Mouse (Mus musculus) kidney, embryonic 16.5 days (tissue): ENCODE results near the gene Eif2ak4. TPM values are rescaled to one million over a fixed set of nuclear protein-coding genes. Genes with fewer than 3 reads are reported as not detected.

ENCODE experiments used
- ATAC-seq: fragments of 200-750 bp; cut with Nextera tagmentation; 2 replicates; pipeline ENCODE4 v1.8.0; 2017; ENCODE audit warnings: moderate TSS enrichment; ENCODE audit not compliant: low FRiP score, low TSS enrichment
- H3K27ac ChIP-seq: fragments of 300-500 bp; sonication (generic); 2 replicates; pipeline ENCODE4 v1.5.1; 2014; ENCODE audit warnings: low read length
- H3K27me3 ChIP-seq: fragments of 300-500 bp; sonication (generic); 2 replicates; pipeline ENCODE4 v1.6.1; 2014; ENCODE audit warnings: low read length, control low read depth, mixed read lengths; ENCODE audit not compliant: insufficient read depth
- H3K36me3 ChIP-seq: fragments of 300-500 bp; sonication (generic); 2 replicates; pipeline ENCODE4 v1.6.1; 2014; ENCODE audit warnings: low read length, control low read depth, mixed read lengths; ENCODE audit not compliant: insufficient read depth
- H3K4me1 ChIP-seq: fragments of 300-500 bp; sonication (generic); 2 replicates; pipeline ENCODE4 v1.6.1; 2014; ENCODE audit warnings: low read length, control low read depth, mixed read lengths; ENCODE audit not compliant: insufficient read depth
- H3K4me2 ChIP-seq: fragments of 300-500 bp; sonication (generic); replicated peaks from 2 replicates; pipeline ENCODE4 v1.6.1; 2014; ENCODE audit warnings: low read depth, low read length
- H3K4me3 ChIP-seq: fragments of 300-500 bp; sonication (generic); 2 replicates; pipeline ENCODE4 v1.5.1; 2014; ENCODE audit warnings: mild to moderate bottlenecking, low read length
- H3K9ac ChIP-seq: fragments of 300-500 bp; sonication (generic); replicated peaks from 2 replicates; pipeline ENCODE4 v1.6.1; 2014; ENCODE audit warnings: low read length
- H3K9me3 ChIP-seq: fragments of 300-500 bp; sonication (generic); 2 replicates; pipeline ENCODE4 v1.6.1; 2016; ENCODE audit warnings: low read length, control low read depth
- WGBS: fragments of 180-500 bp; shearing (Covaris S2); extraction: QIAGEN DNeasy Blood & Tissue Kit; methylation state at CpG from one replicate; pipeline ENCODE4 v1.1.7; 2014; 5-methylcytosine and 5-hydroxymethylcytosine counted together
- polyA plus RNA-seq: library from polyadenylated mRNA; unstranded; fragments of >200 nt; fragmentation: Nextera tagmentation; extraction: Ambion mirVana; gene quantifications from 2 replicates; pipeline ENCODE4 v1.2.1, GENCODE M21; 2015

The Eif2ak4 gene
- polyA plus RNA-seq, 1 experiment from 2014 or later: 12.5 TPM

DNA sequence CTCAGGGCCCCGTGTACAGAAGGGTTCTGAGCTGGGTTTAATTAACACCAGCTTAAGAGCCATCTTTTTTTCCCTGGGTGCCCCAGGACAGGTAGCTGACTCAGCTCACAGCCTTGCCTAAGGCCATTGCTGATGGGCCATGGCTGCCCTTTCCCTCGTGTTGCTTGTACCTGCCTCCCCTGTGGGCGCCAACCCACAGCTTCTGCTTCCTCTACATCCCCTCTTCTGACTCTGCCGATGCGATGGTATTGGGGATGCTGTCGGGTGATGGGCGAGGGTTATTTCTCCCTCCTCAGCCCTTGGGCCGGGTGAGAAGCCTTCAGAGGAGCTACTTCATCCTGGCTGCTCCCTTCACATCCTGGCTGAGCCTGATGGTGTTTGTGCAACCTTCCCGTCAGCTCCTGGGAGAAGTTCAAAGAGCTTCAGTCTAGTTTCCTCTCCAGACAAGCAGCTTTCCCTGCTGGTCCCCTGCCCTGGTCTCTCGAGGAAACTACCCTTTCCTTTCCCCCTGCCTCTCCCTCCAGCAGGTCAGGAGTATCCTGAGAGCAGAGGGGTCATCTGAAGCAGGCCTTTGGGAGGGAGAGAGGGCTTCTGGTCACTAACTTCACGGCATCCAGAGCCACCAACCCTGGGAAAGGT lies 123.5 kb downstream of the Eif2ak4 start:
- Histone ChIP-seq H3K27ac (peak overlapping the region; percentile 65), H3K4me2 (no peak overlapping the region), H3K4me3 (no peak overlapping the region), H3K4me1 (peaks cover 36% of the 10 kb centered on the region), H3K36me3 (no peaks in the 10 kb centered on the region), H3K9me3 (no peaks in the 10 kb centered on the region), H3K9ac (no peak overlapping the region), H3K27me3 (no peaks in the 10 kb centered on the region)
- WGBS: 37% methylated on average over 11 of the region's 11 CpGs
- no peak for ATAC-seq

DNA sequence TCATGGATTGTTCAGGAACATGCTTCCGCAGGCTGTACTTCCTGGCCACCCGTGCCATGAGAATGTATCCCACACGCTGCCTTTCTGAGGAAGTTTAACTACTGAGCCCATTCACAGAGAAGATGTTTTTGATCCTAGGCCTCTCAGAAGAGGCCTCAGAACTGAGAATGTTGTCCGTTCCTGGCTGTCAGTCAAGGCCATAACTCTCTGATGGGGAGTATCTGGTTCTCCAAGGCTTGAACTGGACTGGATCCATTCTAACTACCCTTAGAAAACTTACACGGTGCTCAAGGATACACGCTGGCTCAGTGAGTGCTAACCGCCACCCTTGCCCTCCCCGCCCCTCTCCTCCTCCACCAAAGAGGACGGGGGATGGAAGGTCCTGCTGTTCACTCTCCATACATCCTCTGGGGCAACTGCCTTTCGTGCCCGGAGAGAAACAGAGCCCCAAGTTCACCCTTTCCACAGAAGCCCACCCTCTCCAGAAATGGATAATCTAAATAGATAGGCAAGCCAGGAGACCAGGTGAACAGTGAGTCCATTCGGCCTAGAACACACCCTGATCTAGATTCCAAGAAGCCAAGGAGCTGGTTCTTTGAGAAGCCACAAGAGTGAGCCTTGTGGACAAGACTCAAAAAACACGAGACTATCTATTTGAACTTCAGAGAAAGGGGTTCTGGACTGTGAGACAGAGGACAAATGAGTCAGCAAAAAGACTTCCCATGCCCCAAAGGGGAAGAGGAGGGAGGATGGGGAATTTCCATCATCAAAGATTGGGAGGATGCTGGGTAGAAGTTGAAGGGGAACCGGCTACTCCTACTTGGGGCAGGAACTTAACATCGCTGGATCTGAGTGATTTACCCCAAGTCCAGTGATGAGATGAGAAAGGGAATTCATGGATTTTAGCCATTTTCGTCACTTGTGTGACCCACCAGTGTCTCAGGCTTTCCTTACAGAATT lies 124.3 kb downstream of the Eif2ak4 start:
- no peak overlapping the region for H3K9ac ChIP-seq
- H3K36me3 ChIP-seq: no peaks in the 10 kb centered on the region
- H3K4me3 ChIP-seq: no peak overlapping the region
- 62% methylated on average over 16 of the region's 16 CpGs for WGBS
- H3K27me3 ChIP-seq: no peaks in the 10 kb centered on the region
- H3K9me3 ChIP-seq: no peaks in the 10 kb centered on the region
- no peak for ATAC-seq
- H3K4me2 ChIP-seq: no peak overlapping the region
- H3K4me1 ChIP-seq: peaks cover 36% of the 10 kb centered on the region
- peak overlapping the region; percentile 14; the same call in 1 of the 2 replicates for H3K27ac ChIP-seq

DNA sequence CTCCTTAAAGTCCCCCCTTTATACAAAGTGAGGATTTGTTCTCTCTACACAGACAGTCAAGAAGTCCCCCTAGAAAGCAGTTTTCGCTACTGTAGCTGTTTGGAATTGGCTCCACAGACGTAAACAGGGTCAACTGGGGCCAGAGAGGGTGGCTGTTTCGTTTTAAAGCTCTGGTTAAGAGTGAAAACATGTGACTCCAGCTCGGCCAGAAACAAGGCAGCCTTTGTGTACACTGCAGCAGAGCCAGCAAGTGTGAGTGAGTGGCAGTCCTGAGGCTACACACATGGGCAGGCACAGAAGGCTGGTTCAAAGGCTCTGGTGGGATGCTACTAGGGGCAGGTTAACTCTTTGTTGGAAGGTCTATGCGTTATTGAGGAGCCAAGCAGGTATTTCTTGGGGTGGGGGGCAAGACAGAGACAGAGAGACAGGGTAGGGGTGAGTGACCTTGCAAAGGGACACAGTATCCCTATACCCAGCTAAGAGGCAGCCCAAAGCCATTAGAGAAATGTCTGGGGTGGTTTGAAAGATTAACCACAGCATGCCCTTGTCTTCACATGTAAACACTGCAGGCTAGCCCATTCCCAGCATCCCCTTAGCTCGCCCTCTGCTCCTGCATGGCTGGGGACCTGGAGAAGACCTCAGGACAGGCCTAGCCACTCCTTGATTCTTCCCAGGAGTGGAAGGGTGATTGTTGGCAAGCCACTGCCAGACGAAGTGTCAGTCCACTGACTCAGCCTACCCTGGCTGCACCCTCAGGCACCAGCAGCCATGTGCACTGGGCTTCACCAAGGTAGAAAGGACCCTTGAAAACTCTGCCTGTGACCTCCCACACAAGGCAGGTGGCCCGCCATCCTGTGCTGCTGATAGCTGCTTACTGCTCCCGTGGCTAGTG lies 131.9 kb downstream of the Eif2ak4 start:
- peak overlapping the region; percentile 54 for H3K9ac ChIP-seq
- H3K4me3 ChIP-seq: no peak overlapping the region
- no peaks in the 10 kb centered on the region for H3K36me3 ChIP-seq
- ATAC-seq: peak; percentile 83
- peak overlapping the region; percentile 84 for H3K27ac ChIP-seq
- peaks cover 43% of the 10 kb centered on the region for H3K4me1 ChIP-seq
- H3K27me3 ChIP-seq: no peaks in the 10 kb centered on the region
- WGBS: 37% methylated on average over 9 of the region's 9 CpGs
- H3K4me2 ChIP-seq: no peak overlapping the region
- no peaks in the 10 kb centered on the region for H3K9me3 ChIP-seq

DNA sequence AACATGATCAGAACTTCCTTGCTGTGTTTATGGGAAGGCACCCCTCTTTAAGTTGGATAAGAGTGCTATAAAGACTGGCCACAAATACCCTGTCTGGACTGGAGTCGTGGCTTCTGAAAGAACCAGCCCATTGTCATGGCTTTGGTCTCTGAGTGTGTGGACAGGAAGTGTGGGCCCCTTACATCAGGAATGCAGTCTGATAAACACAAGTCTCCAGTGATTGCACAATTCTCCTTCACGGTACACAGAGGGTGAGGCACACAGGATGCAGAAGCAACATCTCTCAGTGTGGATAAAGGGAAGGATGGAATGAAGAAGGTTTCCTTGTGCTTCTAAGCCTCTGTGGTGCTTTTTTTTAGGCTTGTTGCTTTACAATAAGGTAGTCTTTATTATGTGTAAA lies 133.8 kb downstream of the Eif2ak4 start:
- Histone ChIP-seq H3K4me3 (no peak overlapping the region), H3K9ac (no peak overlapping the region), H3K9me3 (no peaks in the 10 kb centered on the region), H3K4me2 (no peak overlapping the region), H3K27ac (peak overlapping the region; percentile 55; the same call in 1 of the 2 replicates), H3K27me3 (no peaks in the 10 kb centered on the region), H3K36me3 (no peaks in the 10 kb centered on the region), H3K4me1 (peaks cover 43% of the 10 kb centered on the region)
- 13% methylated on average over 2 of the region's 2 CpGs for WGBS
- no peak for ATAC-seq

DNA sequence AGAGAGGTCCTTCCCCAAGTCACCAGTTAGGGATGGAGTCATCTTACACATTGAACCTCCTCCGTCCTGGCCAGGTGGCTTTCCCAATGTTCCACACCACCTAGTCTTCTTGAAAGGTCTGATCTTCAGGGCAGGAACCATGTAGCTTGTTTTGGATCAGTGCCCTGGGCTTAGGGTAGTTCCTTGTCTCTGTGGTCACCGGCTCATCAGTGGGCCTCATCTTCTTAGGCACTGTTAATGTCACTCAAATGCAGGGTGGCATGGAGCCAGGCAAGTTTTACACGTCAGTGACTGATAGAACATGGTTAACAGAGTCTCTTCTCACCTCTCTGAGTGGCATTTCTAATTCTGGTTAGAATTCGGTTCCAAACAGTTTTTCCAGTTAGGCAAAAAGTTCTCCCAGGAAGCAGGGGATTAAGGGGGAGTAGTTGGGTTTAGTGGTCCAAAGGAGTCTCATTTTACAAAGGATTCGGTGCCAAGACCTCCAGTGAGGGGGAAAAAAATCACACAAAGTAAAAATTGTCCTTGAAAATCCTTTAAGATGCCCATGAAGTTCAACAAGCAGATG lies 134.8 kb downstream of the Eif2ak4 start:
- 26% methylated on average over 5 of the region's 5 CpGs for WGBS

DNA sequence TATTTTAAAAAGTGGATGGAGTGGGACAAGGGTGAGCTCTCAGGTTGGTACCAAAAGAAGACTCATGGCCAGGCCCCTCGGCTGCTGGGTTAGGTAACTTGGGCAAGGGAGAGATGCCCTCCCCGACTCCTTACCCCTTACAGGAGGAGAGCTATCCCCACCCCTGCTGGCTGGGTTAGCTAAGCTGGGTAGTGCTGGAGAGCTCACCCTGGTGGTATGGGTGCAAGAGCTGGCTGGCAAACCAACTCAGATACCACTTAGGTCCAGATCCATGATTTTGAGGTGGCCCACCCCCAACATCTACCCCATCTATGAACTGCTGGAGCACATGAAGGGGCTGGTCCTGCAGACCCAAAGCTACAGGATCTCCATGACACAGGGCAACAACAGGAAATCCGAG lies 136.4 kb downstream of the Eif2ak4 start:
- H3K4me3 ChIP-seq: no peak overlapping the region
- H3K4me2 ChIP-seq: no peak overlapping the region
- WGBS: 81% methylated on average over 3 of the region's 3 CpGs
- no peaks in the 10 kb centered on the region for H3K36me3 ChIP-seq
- H3K9ac ChIP-seq: no peak overlapping the region
- H3K27me3 ChIP-seq: no peaks in the 10 kb centered on the region
- no peak for ATAC-seq
- H3K27ac ChIP-seq: no peak overlapping the region
- peaks cover 50% of the 10 kb centered on the region for H3K4me1 ChIP-seq
- H3K9me3 ChIP-seq: no peaks in the 10 kb centered on the region

More for the DNA sequence above, 134.8 kb downstream of the Eif2ak4 start:
- Histone ChIP-seq H3K27me3 (no peaks in the 10 kb centered on the region), H3K27ac (peak overlapping the region; percentile 20), H3K9ac (0 out of 2 replicates have a peak overlapping the region, but pooled peaks have one; percentile 13), H3K9me3 (no peaks in the 10 kb centered on the region), H3K36me3 (no peaks in the 10 kb centered on the region), H3K4me1 (peaks cover 48% of the 10 kb centered on the region), H3K4me2 (no peak overlapping the region), H3K4me3 (no peak overlapping the region)
- peak; percentile 32; the same call in 1 of the 2 replicates for ATAC-seq

Other genes with a start within 250 kb of the Eif2ak4 start
- gene Fsip1, start 131.7 kb upstream of the Eif2ak4 start, polyA plus RNA-seq: 0.70 and 0.94 TPM in 2 replicates
- gene Gpr176, start 15.2 kb upstream of the Eif2ak4 start, polyA plus RNA-seq: 1.4 and 1.5 TPM in 2 replicates
- 216 and 231 TPM in 2 replicates for gene Srp14, start 91.1 kb downstream of the Eif2ak4 start, polyA plus RNA-seq
- 7.6 and 9.9 TPM in 2 replicates for gene Bmf, start 161.1 kb downstream of the Eif2ak4 start, polyA plus RNA-seq
- 102 and 112 TPM in 2 replicates for gene Bub1b, start 209.6 kb downstream of the Eif2ak4 start, polyA plus RNA-seq